Mouse (Mus musculus): ENCODE data around the gene Taf13. TPM values are rescaled to one million over a fixed set of nuclear protein-coding genes. Genes with fewer than 3 reads are reported as not detected.
A peak's percentile ranks its signal among the peaks of the same experiment; 100 is the strongest.

Gene Taf13
- 43.7 and 46.5 TPM in 2 replicates for polyA plus RNA-seq (2015; fragmentation: Nextera tagmentation; extraction: Ambion mirVana)

GRCm38 (mm10) chr3:108571443-108572294 is at the start of gene Taf13:
Gene Taf13 (plus strand): TSS chr3:108571698.
- under 1% methylated on average over 42 of the region's 42 CpGs for WGBS
- Histone ChIP-seq H3K4me1 (peaks cover 20% of the 10 kb centered on the region), H3K27me3 (replicated peaks) (no peaks in the 10 kb centered on the region), H3K4me3 (replicated peaks) (peak within 1 kb of the TSS; percentile 59), H3K9ac (replicated peaks) (peak within 1 kb of the TSS; percentile 68), H3K36me3 (no peaks in the 10 kb centered on the region), H3K27ac (replicated peaks) (peak within 1 kb of the TSS; percentile 82), H3K9me3 (replicated peaks) (no peaks in the 10 kb centered on the region), H3K4me2 (peak within 1 kb of the TSS; percentile 80)
- peak; percentile 99 for ATAC-seq (ENCODE audit: low FRiP score)

- Histone ChIP-seq H3K9ac (replicated peaks) (no peak overlapping the region), H3K4me1 (no peaks in the 10 kb centered on the region), H3K9me3 (replicated peaks) (no peaks in the 10 kb centered on the region), H3K4me2 (no peak overlapping the region), H3K36me3 (no peaks in the 10 kb centered on the region), H3K27ac (replicated peaks) (no peak overlapping the region), H3K27me3 (replicated peaks) (no peaks in the 10 kb centered on the region), H3K4me3 (replicated peaks) (no peak overlapping the region)
- no peak for ATAC-seq (ENCODE audit: low FRiP score)
- 91% methylated on average over 4 of the region's 4 CpGs for WGBS
Observed at GRCm38 (mm10) chr3:108523415-108523814, 48.1 kb upstream of the Taf13 start.

- ATAC-seq (ENCODE audit: low FRiP score), result no peak
- Histone ChIP-seq H3K36me3 (no peaks in the 10 kb centered on the region), H3K9me3 (replicated peaks) (no peaks in the 10 kb centered on the region), H3K4me3 (replicated peaks) (no peak overlapping the region), H3K4me2 (no peak overlapping the region), H3K27ac (replicated peaks) (no peak overlapping the region), H3K9ac (replicated peaks) (no peak overlapping the region), H3K27me3 (replicated peaks) (no peaks in the 10 kb centered on the region), H3K4me1 (peaks cover 6% of the 10 kb centered on the region)
- WGBS, result 94% methylated on average over 8 of the region's 8 CpGs
Observed at GRCm38 (mm10) chr3:108528489-108528888, 43.0 kb upstream of the Taf13 start.

- Histone ChIP-seq H3K27me3 (replicated peaks) (no peaks in the 10 kb centered on the region; the same call in 1 of the 2 replicates), H3K9me3 (replicated peaks) (no peaks in the 10 kb centered on the region), H3K9ac (replicated peaks) (no peak overlapping the region), H3K4me2 (no peak overlapping the region), H3K4me3 (replicated peaks) (no peak overlapping the region), H3K4me1 (peaks cover 20% of the 10 kb centered on the region), H3K36me3 (no peaks in the 10 kb centered on the region), H3K27ac (replicated peaks) (no peak overlapping the region)
- 67% methylated on average over 9 of the region's 9 CpGs for WGBS
- no peak for ATAC-seq (ENCODE audit: low FRiP score)
Observed at GRCm38 (mm10) chr3:108533114-108533885, 38.2 kb upstream of the Taf13 start.

GRCm38 (mm10) chr3:108533951-108534350 is 37.5 kb upstream of the Taf13 start, which contains the start of gene 1700013F07Rik:
Gene 1700013F07Rik (plus strand): TSS chr3:108534150.
- H3K27me3 ChIP-seq (replicated peaks), result no peaks in the 10 kb centered on the region; the same call in 1 of the 2 replicates
- H3K36me3 ChIP-seq, result no peaks in the 10 kb centered on the region
- no peak within 1 kb of the TSS for H3K9ac ChIP-seq (replicated peaks)
- peaks cover 20% of the 10 kb centered on the region for H3K4me1 ChIP-seq
- no peak within 1 kb of the TSS for H3K4me2 ChIP-seq
- WGBS, result 92% methylated on average over 6 of the region's 6 CpGs
- ATAC-seq (ENCODE audit: low FRiP score), result no peak
- no peak within 1 kb of the TSS for H3K27ac ChIP-seq (replicated peaks)
- no peaks in the 10 kb centered on the region for H3K9me3 ChIP-seq (replicated peaks)
- no peak within 1 kb of the TSS for H3K4me3 ChIP-seq (replicated peaks)

GRCm38 (mm10) chr3:108535896-108536516 is 35.5 kb upstream of the Taf13 start:
- H3K4me3 ChIP-seq (replicated peaks), result peak overlapping the region; percentile 49

GRCm38 (mm10) chr3:108536517-108537260 is 34.8 kb upstream of the Taf13 start, which contains the start of gene 5330417C22Rik:
Gene 5330417C22Rik (minus strand): TSS chr3:108536536.
- Histone ChIP-seq H3K9ac (replicated peaks) (peak within 1 kb of the TSS; percentile 44), H3K27ac (replicated peaks) (peak within 1 kb of the TSS; percentile 81), H3K4me3 (replicated peaks) (peak within 1 kb of the TSS; percentile 49), H3K4me1 (peaks cover 20% of the 10 kb centered on the region), H3K27me3 (replicated peaks) (no peaks in the 10 kb centered on the region; the same call in 1 of the 2 replicates), H3K36me3 (no peaks in the 10 kb centered on the region), H3K9me3 (replicated peaks) (no peaks in the 10 kb centered on the region), H3K4me2 (peak within 1 kb of the TSS; percentile 80)
- ATAC-seq (ENCODE audit: low FRiP score), result peak; percentile 98
- 1% methylated on average over 32 of the region's 35 CpGs for WGBS

More at GRCm38 (mm10) chr3:108535896-108536516, 35.5 kb upstream of the Taf13 start:
- peak overlapping the region; percentile 44; the same call in 1 of the 2 replicates for H3K9ac ChIP-seq (replicated peaks)
- no peaks in the 10 kb centered on the region for H3K9me3 ChIP-seq (replicated peaks)
- ATAC-seq (ENCODE audit: low FRiP score), result 0 out of 2 replicates have a peak, but pooled peaks have one; percentile 21
- no peaks in the 10 kb centered on the region; the same call in 1 of the 2 replicates for H3K27me3 ChIP-seq (replicated peaks)
- H3K36me3 ChIP-seq, result no peaks in the 10 kb centered on the region
- H3K4me1 ChIP-seq, result peaks cover 20% of the 10 kb centered on the region
- 6% methylated on average over 15 of the region's 15 CpGs for WGBS
- peak overlapping the region; percentile 81 for H3K27ac ChIP-seq (replicated peaks)
- peak overlapping the region; percentile 80 for H3K4me2 ChIP-seq

GRCm38 (mm10) chr3:108537303-108537702 is 34.2 kb upstream of the Taf13 start:
- Histone ChIP-seq H3K9ac (replicated peaks) (peak overlapping the region; percentile 36; the same call in 1 of the 2 replicates), H3K36me3 (no peaks in the 10 kb centered on the region), H3K9me3 (replicated peaks) (no peaks in the 10 kb centered on the region), H3K4me2 (peak overlapping the region; percentile 80), H3K27me3 (replicated peaks) (no peaks in the 10 kb centered on the region; the same call in 1 of the 2 replicates), H3K27ac (replicated peaks) (peak overlapping the region; percentile 78), H3K4me3 (replicated peaks) (peak overlapping the region; percentile 49), H3K4me1 (peaks cover 20% of the 10 kb centered on the region)
- ATAC-seq (ENCODE audit: low FRiP score), result no peak
- 6% methylated on average over 17 of the region's 17 CpGs for WGBS

- no peak overlapping the region for H3K4me3 ChIP-seq (replicated peaks)
- H3K4me1 ChIP-seq, result peaks cover 6% of the 10 kb centered on the region
- H3K36me3 ChIP-seq, result no peaks in the 10 kb centered on the region
- no peaks in the 10 kb centered on the region for H3K9me3 ChIP-seq (replicated peaks)
- WGBS, result 87% methylated on average over 11 of the region's 11 CpGs
- no peak overlapping the region for H3K9ac ChIP-seq (replicated peaks)
- H3K4me2 ChIP-seq, result no peak overlapping the region
- ATAC-seq (ENCODE audit: low FRiP score), result no peak
- H3K27me3 ChIP-seq (replicated peaks), result no peaks in the 10 kb centered on the region; the same call in 1 of the 2 replicates
- H3K27ac ChIP-seq (replicated peaks), result no peak overlapping the region
Observed at GRCm38 (mm10) chr3:108542299-108542698, 29.2 kb upstream of the Taf13 start.

- Histone ChIP-seq H3K4me2 (peak overlapping the region; percentile 78), H3K4me1 (peaks cover 9% of the 10 kb centered on the region), H3K4me3 (replicated peaks) (peak overlapping the region; percentile 61), H3K36me3 (peaks cover 23% of the 10 kb centered on the region), H3K9ac (replicated peaks) (peak overlapping the region; percentile 80), H3K27me3 (replicated peaks) (no peaks in the 10 kb centered on the region), H3K27ac (replicated peaks) (peak overlapping the region; percentile 93), H3K9me3 (replicated peaks) (no peaks in the 10 kb centered on the region)
- ATAC-seq (ENCODE audit: low FRiP score), result peak; percentile 78
- WGBS, result under 1% methylated on average over 42 of the region's 42 CpGs
Observed at GRCm38 (mm10) chr3:108554111-108554561, 17.4 kb upstream of the Taf13 start.

Data from neural tube, embryonic 15.5 days (tissue).